Comparison of ENCODE assay signal across 23 mouse cellular contexts in genomic region chr9:21732288-21732687, GRCm38 (mm10).
"Had no signal": no experiment of that assay in that cellular context is flagged by ENCODE, and none has a peak within 500 bp of the region (broad histone marks: within the 10 kb centered on the region; RNA-seq: fewer than 3 reads in every experiment).

No protein-coding gene starts in this region.

- H3K27me3 ChIP-seq: heart, embryonic 12.5 days; hindbrain, embryonic 12.5 days; intestine, embryonic 15.5 days; limb, embryonic 12.5 days had no signal

- H3K9ac ChIP-seq: forebrain, postnatal 0 days; heart, embryonic 12.5 days; hindbrain, embryonic 12.5 days; hindbrain, embryonic 14.5 days; intestine, embryonic 15.5 days; limb, embryonic 12.5 days had no signal

- H3K4me3 ChIP-seq: heart, adult 2 months; heart, embryonic 12.5 days; hindbrain, embryonic 10.5 days; hindbrain, embryonic 12.5 days; intestine, embryonic 15.5 days; layer of hippocampus, adult 2 months; left cerebral cortex, adult 2 months; limb, embryonic 10.5 days; limb, embryonic 12.5 days had no signal

- H3K9me3 ChIP-seq: heart, embryonic 12.5 days; hindbrain, embryonic 10.5 days; hindbrain, embryonic 12.5 days; intestine, embryonic 15.5 days; limb, embryonic 10.5 days had no signal

- DNase-seq: forebrain, postnatal 0 days; gastrocnemius, postnatal 14 days; gastrocnemius, postnatal 36 days; heart, adult 2 months; heart, postnatal 10 days; heart, postnatal 4 days; kidney, adult 18-20 months; kidney, adult 8-10 months; kidney, postnatal 10 days; kidney, postnatal 25 days; kidney, postnatal 4 days had no signal

- ATAC-seq: forebrain, postnatal 0 days; hindbrain, embryonic 16.5 days; inflammation-experienced regulatory T-cells, adult 6 months; intestine, embryonic 15.5 days had no signal

- H3K4me2 ChIP-seq: heart, embryonic 12.5 days; hindbrain, embryonic 12.5 days; hindbrain, embryonic 14.5 days; intestine, embryonic 15.5 days; limb, embryonic 12.5 days; liver, embryonic 11.5 days had no signal

- H3K4me1 ChIP-seq: hindbrain, embryonic 12.5 days; limb, embryonic 10.5 days; limb, embryonic 12.5 days had no signal

- H3K27ac ChIP-seq: heart, adult 2 months; hindbrain, embryonic 10.5 days; hindbrain, embryonic 12.5 days; hindbrain, embryonic 14.5 days; layer of hippocampus, adult 2 months; left cerebral cortex, adult 2 months; limb, embryonic 10.5 days; limb, embryonic 12.5 days had no signal
